Mouse (Mus musculus): ENCODE measurements around the gene Fip1l1. TPM values are rescaled to one million over a fixed set of nuclear protein-coding genes. Genes with fewer than 3 reads are reported as not detected.

Gene Fip1l1
- polyA plus RNA-seq, 1 experiment from 2014 or later = 86.7 TPM

DNA sequence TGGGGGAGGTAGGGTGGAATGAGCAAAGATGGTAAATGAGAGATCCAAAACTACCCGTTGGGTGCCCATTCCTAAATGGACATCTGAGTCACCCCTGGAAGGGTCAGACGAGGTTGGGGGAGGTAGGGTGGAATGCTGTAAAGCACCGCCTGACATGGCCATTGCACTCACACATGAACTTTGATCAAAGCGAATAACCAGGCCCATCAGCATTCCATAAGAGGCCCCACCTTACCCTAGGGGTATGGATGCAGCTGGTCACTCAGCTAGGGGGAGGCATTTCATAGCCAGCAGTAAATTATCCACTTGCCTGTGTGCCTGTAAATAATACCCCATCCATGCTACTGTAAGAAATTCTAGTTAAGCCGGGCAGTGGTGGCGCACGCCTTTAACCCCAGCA, 53.9 kb downstream of the Fip1l1 start:
- Histone ChIP-seq H3K4me3 (replicated peaks) (no peak overlapping the region), H3K9me3 (replicated peaks) (no peaks in the 10 kb centered on the region), H3K4me1 (peaks cover 3% of the 10 kb centered on the region; the same call in 1 of the 2 replicates), H3K36me3 (peaks cover 51% of the 10 kb centered on the region), H3K9ac (no peak overlapping the region), H3K27me3 (no peaks in the 10 kb centered on the region), H3K4me2 (replicated peaks) (no peak overlapping the region), H3K27ac (replicated peaks) (no peak overlapping the region)
- 88% methylated on average over 7 of the region's 7 CpGs for WGBS
- ATAC-seq (ENCODE audit: insufficient number of reproducible peaks, low FRiP score, low TSS enrichment, low read depth) = no peak

DNA sequence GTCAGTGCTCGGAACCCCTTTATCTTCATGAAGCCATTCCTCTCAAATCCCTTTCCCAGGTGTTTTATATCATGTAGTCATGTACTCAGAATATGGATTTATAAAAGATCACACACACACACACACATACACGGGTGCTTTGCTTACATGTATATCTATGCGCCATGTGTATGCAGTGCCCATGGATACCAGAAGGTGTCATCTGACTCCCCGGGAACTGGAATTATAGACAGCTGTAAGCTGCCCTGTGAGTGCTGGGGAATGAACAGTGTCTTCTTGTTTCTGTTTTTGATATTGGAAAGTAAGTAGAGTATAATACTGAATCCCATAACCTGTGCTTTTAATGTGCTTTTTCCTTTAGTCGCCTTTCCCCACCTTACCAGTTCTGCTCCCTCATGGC, 56.2 kb downstream of the Fip1l1 start:
- Histone ChIP-seq H3K9me3 (replicated peaks) (no peaks in the 10 kb centered on the region), H3K4me3 (replicated peaks) (no peak overlapping the region), H3K9ac (no peak overlapping the region), H3K4me1 (peaks cover 3% of the 10 kb centered on the region; the same call in 1 of the 2 replicates), H3K36me3 (peaks cover 63% of the 10 kb centered on the region), H3K4me2 (replicated peaks) (no peak overlapping the region), H3K27ac (replicated peaks) (no peak overlapping the region), H3K27me3 (no peaks in the 10 kb centered on the region)
- no peak for ATAC-seq (ENCODE audit: insufficient number of reproducible peaks, low FRiP score, low TSS enrichment, low read depth)
- WGBS = 76% methylated on average over 5 of the region's 5 CpGs

DNA sequence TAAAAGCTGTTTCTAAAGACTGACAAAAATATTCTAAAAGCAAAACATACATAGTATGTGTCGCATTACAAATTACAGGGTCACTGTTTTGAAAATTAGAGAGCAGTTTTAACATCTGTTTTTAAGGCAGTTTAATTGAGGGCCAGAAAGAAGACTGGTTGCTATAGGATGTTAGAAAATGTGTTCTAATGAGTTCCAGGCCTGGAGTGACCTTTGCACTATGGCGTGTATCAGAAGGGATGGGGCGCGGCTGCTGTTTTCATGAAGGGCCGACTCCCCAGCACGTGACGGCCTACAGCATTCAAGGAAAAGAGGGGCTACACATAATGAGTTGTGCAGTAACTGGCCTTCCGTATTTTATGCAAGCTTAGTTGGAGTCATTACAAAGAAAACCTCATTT, 57.9 kb downstream of the Fip1l1 start:
- peaks cover 57% of the 10 kb centered on the region for H3K36me3 ChIP-seq
- ATAC-seq (ENCODE audit: insufficient number of reproducible peaks, low FRiP score, low TSS enrichment, low read depth) = peak; percentile 65; the same call in 1 of the 2 replicates
- 39% methylated on average over 8 of the region's 8 CpGs for WGBS

DNA sequence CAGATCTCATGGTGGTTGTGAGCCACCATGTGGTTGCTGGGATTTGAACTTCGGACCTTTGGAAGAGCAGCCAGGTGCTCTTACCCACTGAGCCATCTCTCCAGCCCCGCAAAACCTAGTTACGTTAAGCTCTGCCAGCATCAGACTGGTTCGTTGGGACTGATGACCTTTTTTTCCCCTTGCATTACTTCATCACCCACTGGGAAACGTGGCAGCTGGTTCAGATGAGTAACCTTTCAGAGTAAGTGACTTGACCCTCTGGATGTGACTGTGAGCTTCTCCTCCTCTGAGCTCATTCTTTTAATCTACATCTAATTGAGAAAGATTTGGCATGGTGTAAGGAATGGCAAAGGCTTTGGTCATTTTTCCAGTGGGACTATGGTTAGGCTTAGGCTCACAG, 64.8 kb downstream of the Fip1l1 start:
- no peak for ATAC-seq (ENCODE audit: insufficient number of reproducible peaks, low FRiP score, low TSS enrichment, low read depth)
- H3K27me3 ChIP-seq = no peaks in the 10 kb centered on the region
- no peak overlapping the region for H3K9ac ChIP-seq
- WGBS = 79% methylated on average over 5 of the region's 5 CpGs
- H3K4me2 ChIP-seq (replicated peaks) = no peak overlapping the region
- H3K4me3 ChIP-seq (replicated peaks) = no peak overlapping the region
- H3K27ac ChIP-seq (replicated peaks) = no peak overlapping the region
- peaks cover 8% of the 10 kb centered on the region; the same call in 1 of the 2 replicates for H3K4me1 ChIP-seq
- no peaks in the 10 kb centered on the region for H3K9me3 ChIP-seq (replicated peaks)
- H3K36me3 ChIP-seq = peaks cover 16% of the 10 kb centered on the region

More for the DNA sequence above, 57.9 kb downstream of the Fip1l1 start:
- no peak overlapping the region for H3K9ac ChIP-seq
- no peaks in the 10 kb centered on the region for H3K9me3 ChIP-seq (replicated peaks)
- no peak overlapping the region; the same call in 1 of the 2 replicates for H3K27ac ChIP-seq (replicated peaks)
- H3K4me2 ChIP-seq (replicated peaks) = no peak overlapping the region
- H3K27me3 ChIP-seq = no peaks in the 10 kb centered on the region
- no peak overlapping the region for H3K4me3 ChIP-seq (replicated peaks)
- peaks cover 3% of the 10 kb centered on the region; the same call in 1 of the 2 replicates for H3K4me1 ChIP-seq

DNA sequence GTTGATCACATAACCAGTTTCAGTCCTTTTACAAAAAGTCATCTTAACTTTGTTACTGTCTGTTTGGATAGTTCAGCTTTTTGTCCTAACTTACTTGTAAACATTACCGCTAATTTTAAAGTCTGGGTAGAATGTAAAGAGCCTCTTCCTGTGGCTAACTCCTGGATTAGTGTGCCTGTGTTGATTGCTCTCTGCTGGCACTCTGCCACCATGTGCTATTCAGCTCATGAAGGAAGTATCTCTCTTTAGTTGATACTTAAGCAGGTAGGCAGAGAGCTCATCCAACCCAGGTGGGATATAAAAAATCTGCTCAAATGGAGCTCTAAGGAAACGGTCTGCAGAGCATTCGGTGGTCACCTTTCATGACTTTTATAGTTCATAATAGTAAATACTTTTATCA, 65.9 kb downstream of the Fip1l1 start:
- Histone ChIP-seq H3K9ac (no peak overlapping the region), H3K4me1 (peaks cover 8% of the 10 kb centered on the region; the same call in 1 of the 2 replicates), H3K27ac (replicated peaks) (no peak overlapping the region), H3K36me3 (peaks cover 10% of the 10 kb centered on the region), H3K4me3 (replicated peaks) (no peak overlapping the region), H3K27me3 (no peaks in the 10 kb centered on the region), H3K4me2 (replicated peaks) (no peak overlapping the region), H3K9me3 (replicated peaks) (no peaks in the 10 kb centered on the region)
- 64% methylated on average over 3 of the region's 3 CpGs for WGBS
- no peak for ATAC-seq (ENCODE audit: insufficient number of reproducible peaks, low FRiP score, low TSS enrichment, low read depth)

DNA sequence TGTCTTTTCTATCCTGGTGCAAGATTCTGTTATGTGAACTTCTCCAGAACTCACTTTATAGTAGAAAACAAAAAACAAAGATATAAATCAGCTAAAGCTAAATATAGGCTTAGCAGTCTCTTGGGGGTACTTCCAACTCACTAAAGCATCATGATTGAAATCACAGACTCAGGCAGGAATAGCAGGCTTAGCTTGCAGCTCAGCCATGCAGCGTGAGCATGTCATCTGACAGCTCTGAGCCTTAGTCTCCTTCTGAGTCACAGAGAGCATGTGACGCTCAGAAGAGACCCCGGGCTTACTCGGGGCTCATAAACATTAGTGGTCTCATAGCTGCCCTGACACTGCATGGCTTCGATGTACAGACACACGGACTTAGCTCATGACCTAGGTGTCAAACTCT, 66.7 kb downstream of the Fip1l1 start:
- H3K9me3 ChIP-seq (replicated peaks) = no peaks in the 10 kb centered on the region
- WGBS = 56% methylated on average over 6 of the region's 6 CpGs
- no peak overlapping the region for H3K9ac ChIP-seq
- no peak overlapping the region for H3K4me3 ChIP-seq (replicated peaks)
- no peak overlapping the region for H3K27ac ChIP-seq (replicated peaks)
- H3K27me3 ChIP-seq = no peaks in the 10 kb centered on the region
- H3K4me1 ChIP-seq = peaks cover 8% of the 10 kb centered on the region; the same call in 1 of the 2 replicates
- peaks cover 4% of the 10 kb centered on the region; the same call in 1 of the 2 replicates for H3K36me3 ChIP-seq
- no peak overlapping the region for H3K4me2 ChIP-seq (replicated peaks)
- ATAC-seq (ENCODE audit: insufficient number of reproducible peaks, low FRiP score, low TSS enrichment, low read depth) = no peak

DNA sequence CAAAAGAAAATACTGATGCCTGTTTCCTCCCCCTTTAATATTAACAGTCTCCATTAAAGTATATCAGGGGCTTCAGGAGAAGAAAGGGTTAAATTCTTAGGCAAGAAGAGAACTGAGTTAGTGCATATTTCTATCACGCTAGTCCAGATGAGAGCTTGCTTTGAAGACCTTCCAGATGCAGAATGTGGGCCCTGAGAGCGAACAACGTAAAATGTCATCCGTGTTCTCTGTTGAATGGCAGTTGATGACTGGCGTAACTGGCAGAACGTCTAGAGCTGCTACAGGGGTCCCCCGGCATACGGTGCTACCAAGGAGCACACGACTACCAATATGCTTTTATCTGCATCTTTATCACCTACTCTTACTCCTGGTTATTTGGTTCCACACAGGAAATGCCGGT, 67.1 kb downstream of the Fip1l1 start:
- WGBS = 51% methylated on average over 10 of the region's 10 CpGs
- H3K27ac ChIP-seq (replicated peaks) = no peak overlapping the region
- H3K36me3 ChIP-seq = peaks cover 4% of the 10 kb centered on the region; the same call in 1 of the 2 replicates
- H3K9me3 ChIP-seq (replicated peaks) = no peaks in the 10 kb centered on the region
- no peak overlapping the region for H3K9ac ChIP-seq
- H3K4me3 ChIP-seq (replicated peaks) = no peak overlapping the region
- no peak for ATAC-seq (ENCODE audit: insufficient number of reproducible peaks, low FRiP score, low TSS enrichment, low read depth)
- H3K27me3 ChIP-seq = no peaks in the 10 kb centered on the region
- no peak overlapping the region for H3K4me2 ChIP-seq (replicated peaks)
- H3K4me1 ChIP-seq = peaks cover 8% of the 10 kb centered on the region; the same call in 1 of the 2 replicates

DNA sequence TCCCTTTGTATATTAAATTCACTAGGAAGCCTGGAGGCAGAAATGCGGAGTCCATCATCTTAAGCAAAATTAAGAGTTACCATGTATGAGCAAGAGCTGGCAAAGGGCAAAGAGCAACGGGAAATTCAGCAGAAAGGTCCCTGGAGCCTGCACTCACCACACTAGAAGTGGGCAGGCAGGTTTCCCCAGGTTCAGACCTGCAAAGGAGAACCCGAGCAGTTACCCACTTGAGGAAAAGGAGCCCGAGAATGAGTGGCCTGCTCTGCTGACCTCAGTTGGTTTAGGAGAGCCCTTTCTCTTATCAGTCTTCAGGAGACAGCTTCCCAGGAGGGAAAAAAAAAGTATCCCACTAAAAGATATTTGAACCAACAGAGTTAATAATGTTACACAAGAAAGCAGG, 68.1 kb downstream of the Fip1l1 start:
- no peak overlapping the region for H3K27ac ChIP-seq (replicated peaks)
- no peak for ATAC-seq (ENCODE audit: insufficient number of reproducible peaks, low FRiP score, low TSS enrichment, low read depth)
- 65% methylated on average over 4 of the region's 4 CpGs for WGBS
- no peak overlapping the region for H3K4me2 ChIP-seq (replicated peaks)
- no peaks in the 10 kb centered on the region for H3K9me3 ChIP-seq (replicated peaks)
- H3K27me3 ChIP-seq = no peaks in the 10 kb centered on the region
- H3K9ac ChIP-seq = no peak overlapping the region
- H3K4me1 ChIP-seq = peaks cover 8% of the 10 kb centered on the region; the same call in 1 of the 2 replicates
- 0 out of 2 replicates have a peak, but pooled peaks cover 4% of the 10 kb centered on the region for H3K36me3 ChIP-seq
- H3K4me3 ChIP-seq (replicated peaks) = no peak overlapping the region

DNA sequence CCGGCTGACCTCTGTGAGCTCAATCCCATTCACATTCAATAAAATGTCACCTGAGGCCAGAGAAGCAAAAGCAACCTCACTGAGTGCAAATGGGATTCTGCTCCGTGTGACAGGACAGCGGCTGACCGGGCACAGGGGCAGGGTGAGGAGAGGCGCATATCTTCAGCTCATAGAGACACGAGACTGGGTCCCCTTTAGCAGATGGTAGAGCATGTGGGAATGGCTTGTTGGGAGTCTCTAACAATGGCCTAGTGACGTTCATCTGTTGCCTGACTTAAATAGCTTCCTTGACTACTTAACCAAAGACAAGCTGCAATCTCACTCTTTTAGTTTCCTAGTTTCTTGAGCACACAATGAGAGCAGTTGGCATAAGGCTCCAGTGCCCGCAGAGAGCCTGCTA, 71.0 kb downstream of the Fip1l1 start:
- Histone ChIP-seq H3K36me3 (no peaks in the 10 kb centered on the region), H3K4me2 (replicated peaks) (no peak overlapping the region), H3K9me3 (replicated peaks) (no peaks in the 10 kb centered on the region), H3K27me3 (no peaks in the 10 kb centered on the region), H3K4me1 (peaks cover 5% of the 10 kb centered on the region; the same call in 1 of the 2 replicates), H3K27ac (replicated peaks) (no peak overlapping the region), H3K4me3 (replicated peaks) (no peak overlapping the region), H3K9ac (no peak overlapping the region)
- 90% methylated on average over 8 of the region's 8 CpGs for WGBS
- ATAC-seq (ENCODE audit: insufficient number of reproducible peaks, low FRiP score, low TSS enrichment, low read depth) = no peak

DNA sequence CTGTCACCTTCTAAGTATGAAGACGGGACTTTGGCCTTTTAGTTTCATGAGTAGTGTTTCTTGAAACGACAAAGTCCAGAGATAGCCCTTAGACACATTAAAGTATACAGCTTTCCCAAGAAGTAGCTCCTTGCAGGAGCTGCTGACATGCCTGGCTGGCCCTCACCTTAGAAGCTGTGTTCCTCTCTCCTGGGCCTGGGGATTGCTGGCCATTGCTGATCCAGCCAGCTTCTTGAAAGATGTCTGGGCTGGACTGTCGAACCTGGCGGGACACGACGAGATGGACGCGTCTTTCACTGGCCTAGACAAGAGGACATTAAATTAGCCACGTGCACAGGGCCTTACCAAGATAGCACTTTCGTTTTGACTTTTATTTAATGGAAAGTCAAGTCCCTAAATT, 75.3 kb downstream of the Fip1l1 start:
- no peak for ATAC-seq (ENCODE audit: insufficient number of reproducible peaks, low FRiP score, low TSS enrichment, low read depth)
- Histone ChIP-seq H3K4me2 (replicated peaks) (no peak overlapping the region), H3K27ac (replicated peaks) (no peak overlapping the region), H3K36me3 (no peaks in the 10 kb centered on the region), H3K9ac (no peak overlapping the region), H3K9me3 (replicated peaks) (no peaks in the 10 kb centered on the region), H3K27me3 (no peaks in the 10 kb centered on the region), H3K4me3 (replicated peaks) (no peak overlapping the region), H3K4me1 (no peaks in the 10 kb centered on the region)
- 87% methylated on average over 10 of the region's 10 CpGs for WGBS

DNA sequence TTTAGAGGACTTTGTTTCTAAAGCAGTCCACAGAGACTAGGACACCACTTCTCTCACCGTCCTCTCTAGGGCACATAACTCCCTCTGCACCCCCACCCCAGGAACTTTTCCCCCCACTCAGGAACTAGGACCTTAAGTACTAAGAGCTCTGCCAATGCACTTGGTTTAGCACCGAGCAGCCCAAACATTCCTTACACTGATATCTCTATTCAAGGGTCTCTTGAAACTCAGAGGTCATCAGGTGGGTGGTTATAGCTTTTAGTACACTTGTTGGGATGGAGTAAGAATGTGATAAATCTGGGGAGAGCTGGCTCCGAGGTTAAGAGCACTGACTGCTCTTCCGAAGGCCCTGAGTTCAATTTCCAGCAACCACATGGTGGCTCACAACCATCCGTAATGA, 77.5 kb downstream of the Fip1l1 start:
- Histone ChIP-seq H3K27ac (replicated peaks) (no peak overlapping the region), H3K9ac (no peak overlapping the region), H3K9me3 (replicated peaks) (no peaks in the 10 kb centered on the region), H3K36me3 (no peaks in the 10 kb centered on the region), H3K4me1 (peaks cover under 1% of the 10 kb centered on the region; the same call in 1 of the 2 replicates), H3K4me3 (replicated peaks) (no peak overlapping the region), H3K27me3 (no peaks in the 10 kb centered on the region), H3K4me2 (replicated peaks) (no peak overlapping the region)
- WGBS = 86% methylated on average over 5 of the region's 5 CpGs
- no peak for ATAC-seq (ENCODE audit: insufficient number of reproducible peaks, low FRiP score, low TSS enrichment, low read depth)

DNA sequence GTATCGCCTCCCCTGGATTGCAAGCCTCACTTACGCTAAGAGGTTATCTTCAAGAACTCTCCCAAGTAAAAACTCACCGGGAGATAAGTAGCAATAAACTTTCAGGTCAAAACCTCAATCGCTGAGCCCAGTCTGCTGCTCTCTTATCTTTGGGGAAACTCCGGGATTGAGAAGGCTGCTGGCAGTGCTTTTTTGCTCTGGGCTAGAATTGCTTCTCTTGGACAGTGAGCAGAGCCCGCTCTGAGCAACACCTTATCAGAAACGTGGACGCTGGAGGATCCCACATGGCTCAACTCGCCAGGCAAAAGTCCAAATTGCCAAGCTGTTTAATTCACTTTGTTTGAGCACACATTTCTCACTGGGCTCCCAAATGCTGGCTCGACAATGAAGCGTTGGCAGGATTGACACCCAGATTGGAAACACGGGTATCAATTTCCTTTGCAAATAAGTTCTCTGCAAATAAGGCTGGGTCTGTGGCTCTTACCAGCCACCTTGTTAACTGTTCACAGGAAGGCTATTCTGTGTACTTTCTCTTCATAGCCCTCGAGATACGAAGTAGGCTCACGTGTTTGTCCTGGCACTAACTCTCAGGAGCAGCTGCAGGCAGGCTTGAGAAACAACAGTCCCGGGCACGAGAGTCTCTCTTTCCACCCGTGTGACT, 78.4 kb downstream of the Fip1l1 start:
- Histone ChIP-seq H3K9me3 (replicated peaks) (no peaks in the 10 kb centered on the region), H3K27ac (replicated peaks) (no peak overlapping the region), H3K27me3 (no peaks in the 10 kb centered on the region), H3K4me1 (peaks cover 6% of the 10 kb centered on the region; the same call in 1 of the 2 replicates), H3K9ac (no peak overlapping the region), H3K36me3 (no peaks in the 10 kb centered on the region), H3K4me2 (replicated peaks) (no peak overlapping the region), H3K4me3 (replicated peaks) (no peak overlapping the region)
- 52% methylated on average over 18 of the region's 18 CpGs for WGBS
- ATAC-seq (ENCODE audit: insufficient number of reproducible peaks, low FRiP score, low TSS enrichment, low read depth) = no peak

All from embryonic facial prominence, embryonic 15.5 days (tissue).